Mouse (Mus musculus) heart, adult 2 months (tissue): Measurements from ENCODE around the gene Vegfa.

Source experiments
- CTCF ChIP-seq: fragments of 200-600 bp; IDR thresholded peaks from 2 replicates; pipeline ENCODE4 v1.8.1; 2022; ENCODE audit warnings: antibody characterized with exemption, mild to moderate bottlenecking, moderate library complexity
- EP300 ChIP-seq: fragments of 200-500 bp; IDR thresholded peaks from 2 replicates; pipeline ENCODE4 v1.6.1; 2011; ENCODE audit warnings: low read depth, low read length, control low read depth; ENCODE audit not compliant: insufficient read depth
- POLR2A ChIP-seq: fragments of 200-500 bp; IDR thresholded peaks from 2 replicates; pipeline ENCODE4 v1.6.1; 2011; ENCODE audit warnings: mild to moderate bottlenecking, low read depth, low read length, control low read depth; ENCODE audit not compliant: insufficient read depth

DNA sequence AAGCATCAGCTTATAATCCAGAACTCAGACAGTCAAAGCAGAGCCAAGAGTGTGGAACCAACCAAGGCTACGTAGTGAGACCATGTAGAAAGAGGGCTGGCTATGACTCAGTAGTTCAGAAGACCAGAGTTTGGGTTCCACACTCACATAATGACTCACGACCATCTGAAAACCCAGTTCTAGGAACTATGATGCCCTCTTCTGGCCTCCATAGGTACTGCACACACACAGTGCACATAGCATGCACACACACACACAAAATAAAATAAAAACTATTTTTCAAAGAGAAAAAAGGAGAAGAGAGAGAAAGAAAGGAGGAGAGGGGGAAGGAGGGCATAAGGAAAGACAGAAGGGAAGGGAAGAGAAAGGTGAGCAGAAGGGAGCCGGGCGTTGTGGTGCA is 16.0 kb upstream of the Vegfa start:
- TF ChIP-seq CTCF (peak; percentile 21; the same call in 1 of the 2 replicates), POLR2A (no peak), EP300 (no peak)
